Mouse (Mus musculus) cerebellum, adult 11-12 months (tissue): ENCODE data around the gene Lgals4.

Experiments
- DNase-seq: peaks from one replicate; pipeline ENCODE4 v3.0.0; 2022

Lgals4 gene

GRCm38 (mm10) chr7:28833723-28834347 is at the start of gene Lgals4:
TSS of gene Lgals4 (plus strand) at chr7:28833854.
- no peak for DNase-seq

- DNase-seq = no peak
Measured at GRCm38 (mm10) chr7:28785161-28785560, 48.5 kb upstream of the Lgals4 start.

GRCm38 (mm10) chr7:28787884-28788283 is 45.8 kb upstream of the Lgals4 start:
- DNase-seq = no peak

- no peak for DNase-seq
Measured at GRCm38 (mm10) chr7:28788307-28789195, 45.1 kb upstream of the Lgals4 start, which contains the start of gene Rinl. TSS of gene Rinl (plus strand) at chr7:28788969.

GRCm38 (mm10) chr7:28789235-28789634 is 44.4 kb upstream of the Lgals4 start:
- DNase-seq = no peak

GRCm38 (mm10) chr7:28790066-28790806 is 43.4 kb upstream of the Lgals4 start:
- no peak for DNase-seq

- DNase-seq = no peak
Measured at GRCm38 (mm10) chr7:28791706-28792105, 41.9 kb upstream of the Lgals4 start.

GRCm38 (mm10) chr7:28792391-28793185 is 41.1 kb upstream of the Lgals4 start:
- no peak for DNase-seq

GRCm38 (mm10) chr7:28793834-28794233 is 39.8 kb upstream of the Lgals4 start:
- DNase-seq = no peak

- DNase-seq = no peak
Measured at GRCm38 (mm10) chr7:28794496-28794895, 39.2 kb upstream of the Lgals4 start.

GRCm38 (mm10) chr7:28795832-28796231 is 37.8 kb upstream of the Lgals4 start:
- no peak for DNase-seq

- DNase-seq = peak; percentile 86
Measured at GRCm38 (mm10) chr7:28796562-28796975, 37.1 kb upstream of the Lgals4 start.

- DNase-seq = no peak
Measured at GRCm38 (mm10) chr7:28799994-28800393, 33.7 kb upstream of the Lgals4 start.

- DNase-seq = no peak
Measured at GRCm38 (mm10) chr7:28801451-28801850, 32.2 kb upstream of the Lgals4 start.

GRCm38 (mm10) chr7:28801901-28802670 is 31.6 kb upstream of the Lgals4 start:
- DNase-seq = no peak

GRCm38 (mm10) chr7:28802846-28803588 is 30.6 kb upstream of the Lgals4 start:
- DNase-seq = no peak

- DNase-seq = no peak
Measured at GRCm38 (mm10) chr7:28803756-28804155, 29.9 kb upstream of the Lgals4 start.

GRCm38 (mm10) chr7:28806869-28807268 is 26.8 kb upstream of the Lgals4 start:
- DNase-seq = no peak

- peak; percentile 57 for DNase-seq
Measured at GRCm38 (mm10) chr7:28807641-28808220, 25.9 kb upstream of the Lgals4 start.

- peak; percentile 56 for DNase-seq
Measured at GRCm38 (mm10) chr7:28808221-28808941, 25.3 kb upstream of the Lgals4 start, which contains the start of gene Hnrnpl. TSS of gene Hnrnpl (plus strand) at chr7:28808541.
